Mouse (Mus musculus) urinary bladder, adult 2 months (tissue): ENCODE data around the gene Pkmyt1. TPM values are rescaled to one million over a fixed set of nuclear protein-coding genes. Genes with fewer than 3 reads are reported as not detected.
"Not testable (repeated sequence)": the region's sequence is repeated elsewhere in the genome, so short reads cannot be mapped to it uniquely, and the experiment has no call there.

ENCODE experiments used
- DNase-seq: peaks from one replicate; pipeline ENCODE4 v3.0.0; 2022; ENCODE audit warnings: low spot score
- polyA plus RNA-seq: library from polyadenylated mRNA; depleted of rRNA; stranded (reverse); fragments of >200 nt; gene quantifications from 2 replicates; pipeline ENCODE4 v1.2.3, GENCODE M21; 2012

Pkmyt1 gene
- polyA plus RNA-seq, 1 experiment, result 15.3 TPM

DNA sequence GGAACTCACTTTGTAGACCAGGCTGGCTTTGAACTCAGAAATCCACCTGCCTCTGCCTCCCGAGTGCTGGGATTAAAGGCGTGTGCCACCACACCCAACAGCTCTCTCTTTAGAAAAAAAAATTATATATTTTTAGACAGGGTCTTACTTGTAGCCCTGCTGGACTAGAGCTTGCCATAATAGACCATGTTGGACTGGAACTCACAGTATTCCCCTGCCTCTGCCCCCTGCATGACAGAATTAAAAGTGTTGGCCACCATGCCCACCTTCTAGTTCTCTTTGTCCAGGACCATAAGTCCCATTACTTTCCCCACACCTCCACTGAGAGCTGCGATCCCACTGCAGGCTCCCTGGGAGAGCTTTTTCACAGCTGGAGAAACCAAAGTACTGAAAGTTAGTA, 21.3 kb downstream of the Pkmyt1 start:
- no peak for DNase-seq

DNA sequence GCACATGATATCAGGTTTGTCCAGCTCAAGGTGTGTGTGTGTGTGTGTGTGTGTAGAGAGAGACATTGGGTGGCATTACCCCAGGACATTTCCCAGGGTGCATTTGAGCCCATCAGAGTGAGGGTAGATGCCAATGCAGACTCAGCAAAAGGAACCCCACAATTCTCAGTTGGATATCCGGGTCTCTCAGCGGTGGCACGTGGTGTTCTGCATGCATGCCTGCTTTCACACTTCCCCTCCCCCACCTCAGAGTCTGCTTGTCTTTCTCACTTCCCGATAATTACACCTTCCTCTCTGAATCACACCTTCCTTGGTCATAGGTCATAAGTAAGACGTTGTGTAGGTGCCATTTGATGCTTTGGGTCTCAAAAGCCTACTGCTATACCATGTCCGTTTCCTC, 21.9 kb downstream of the Pkmyt1 start:
- DNase-seq, result no peak

DNA sequence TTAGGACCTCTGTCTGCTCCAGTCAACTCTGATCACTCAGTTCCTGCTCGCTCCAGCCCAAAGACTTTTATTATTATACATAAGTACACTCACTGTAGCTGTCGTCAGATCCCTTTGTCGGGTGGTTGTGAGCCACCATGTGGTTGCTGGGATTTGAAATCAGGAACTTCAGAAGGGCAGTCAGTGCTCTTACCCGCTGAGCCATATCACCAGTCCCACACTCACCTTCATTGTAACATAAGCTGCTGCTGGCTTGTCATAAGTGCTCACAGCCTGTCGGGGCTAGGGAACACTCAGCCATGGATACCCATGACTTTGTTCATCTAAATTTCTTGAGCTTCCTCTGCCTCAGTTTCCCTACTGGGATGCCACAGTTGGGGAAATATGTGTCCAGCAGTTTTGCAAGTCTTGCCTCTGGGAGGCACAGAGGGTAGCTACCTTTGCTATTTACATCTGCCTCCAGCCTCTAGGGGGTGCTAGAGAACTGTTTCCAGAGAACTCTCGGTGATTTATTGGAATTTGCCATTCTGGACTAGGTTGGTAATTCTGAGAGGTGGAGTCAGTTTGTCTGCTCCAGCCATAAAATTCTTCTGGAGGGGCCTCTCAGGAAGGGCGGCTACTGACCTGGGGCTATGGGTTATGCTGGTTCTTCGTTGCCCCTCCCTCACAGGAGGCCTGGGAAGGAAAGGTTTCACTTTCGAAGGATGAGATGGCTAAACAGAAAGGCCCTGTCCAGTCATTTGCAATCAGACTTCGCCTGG, 22.7 kb downstream of the Pkmyt1 start:
- DNase-seq, result no peak

- DNase-seq, result no peak
These were observed 23.5 kb downstream of the Pkmyt1 start for GRCm38 (mm10) chr17:23749400-23750191.

DNA sequence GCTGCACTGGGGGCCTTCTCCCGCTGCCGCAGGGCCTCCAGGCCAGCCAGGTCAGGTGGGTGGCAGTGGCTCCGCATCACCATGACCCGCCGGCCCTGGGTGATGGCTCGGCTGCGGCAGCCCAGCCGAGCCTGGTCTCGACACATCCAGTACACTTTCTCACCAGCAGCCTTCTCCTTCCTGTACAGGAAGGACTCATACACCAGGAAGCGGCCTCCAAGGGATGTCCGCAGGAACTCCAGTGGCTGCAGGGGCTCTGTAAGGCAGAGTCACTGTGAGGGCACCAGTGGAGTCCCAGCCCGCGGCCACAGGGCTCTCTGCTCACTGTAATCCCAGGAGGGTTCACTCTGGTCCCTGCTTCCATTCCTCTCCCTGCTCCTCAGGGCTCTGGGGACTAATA, 29.6 kb downstream of the Pkmyt1 start:
- no peak for DNase-seq

- DNase-seq, result no peak
These were observed 31.4 kb downstream of the Pkmyt1 start for GRCm38 (mm10) chr17:23757581-23757980.

GRCm38 (mm10) chr17:23758801-23759200, 32.7 kb downstream of the Pkmyt1 start:
- no peak for DNase-seq

GRCm38 (mm10) chr17:23760231-23760630, 34.1 kb downstream of the Pkmyt1 start:
- DNase-seq, result no peak

DNA sequence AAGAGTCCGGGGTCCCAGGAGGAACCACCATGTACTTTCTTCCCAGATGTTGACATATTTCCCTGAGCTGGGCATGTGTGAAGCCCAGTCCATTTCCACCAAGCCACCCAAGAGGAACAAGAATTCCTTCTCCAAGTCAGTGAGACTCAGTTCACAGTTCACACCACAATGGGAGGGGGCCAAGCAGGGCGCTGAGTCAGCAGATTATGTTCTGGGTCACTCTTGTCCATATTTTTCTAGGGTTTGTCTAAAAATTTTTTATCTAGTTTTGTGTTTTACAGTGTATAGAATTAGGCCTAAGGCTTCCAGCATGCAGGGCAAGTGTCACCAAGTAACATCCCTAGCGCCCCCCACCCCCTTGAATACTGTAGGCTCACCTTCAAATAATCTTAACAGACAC, 35.0 kb downstream of the Pkmyt1 start:
- no peak for DNase-seq

GRCm38 (mm10) chr17:23762976-23763375, 36.8 kb downstream of the Pkmyt1 start:
- DNase-seq, result no peak

DNA sequence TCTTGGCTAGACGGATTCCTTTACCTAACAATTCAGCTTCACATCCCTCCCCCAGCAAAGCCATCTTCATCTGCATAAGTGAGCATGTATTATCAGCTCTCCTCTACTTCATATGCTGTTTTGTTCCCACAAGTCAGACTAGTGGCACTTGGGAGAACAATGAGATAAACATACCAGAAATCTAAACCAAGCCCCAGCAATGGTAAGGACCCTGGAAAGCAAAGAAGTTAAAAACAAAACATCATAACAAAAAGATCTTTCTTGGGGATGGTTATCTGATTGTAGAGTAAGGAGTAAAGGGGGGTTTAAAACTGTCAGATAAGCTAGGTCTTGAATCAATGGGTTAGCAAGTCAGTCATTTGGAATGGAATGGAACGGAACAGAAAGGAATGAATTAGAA, 44.4 kb downstream of the Pkmyt1 start:
- DNase-seq, result no peak

GRCm38 (mm10) chr17:23770896-23771283, 44.8 kb downstream of the Pkmyt1 start:
- DNase-seq, result no peak

DNA sequence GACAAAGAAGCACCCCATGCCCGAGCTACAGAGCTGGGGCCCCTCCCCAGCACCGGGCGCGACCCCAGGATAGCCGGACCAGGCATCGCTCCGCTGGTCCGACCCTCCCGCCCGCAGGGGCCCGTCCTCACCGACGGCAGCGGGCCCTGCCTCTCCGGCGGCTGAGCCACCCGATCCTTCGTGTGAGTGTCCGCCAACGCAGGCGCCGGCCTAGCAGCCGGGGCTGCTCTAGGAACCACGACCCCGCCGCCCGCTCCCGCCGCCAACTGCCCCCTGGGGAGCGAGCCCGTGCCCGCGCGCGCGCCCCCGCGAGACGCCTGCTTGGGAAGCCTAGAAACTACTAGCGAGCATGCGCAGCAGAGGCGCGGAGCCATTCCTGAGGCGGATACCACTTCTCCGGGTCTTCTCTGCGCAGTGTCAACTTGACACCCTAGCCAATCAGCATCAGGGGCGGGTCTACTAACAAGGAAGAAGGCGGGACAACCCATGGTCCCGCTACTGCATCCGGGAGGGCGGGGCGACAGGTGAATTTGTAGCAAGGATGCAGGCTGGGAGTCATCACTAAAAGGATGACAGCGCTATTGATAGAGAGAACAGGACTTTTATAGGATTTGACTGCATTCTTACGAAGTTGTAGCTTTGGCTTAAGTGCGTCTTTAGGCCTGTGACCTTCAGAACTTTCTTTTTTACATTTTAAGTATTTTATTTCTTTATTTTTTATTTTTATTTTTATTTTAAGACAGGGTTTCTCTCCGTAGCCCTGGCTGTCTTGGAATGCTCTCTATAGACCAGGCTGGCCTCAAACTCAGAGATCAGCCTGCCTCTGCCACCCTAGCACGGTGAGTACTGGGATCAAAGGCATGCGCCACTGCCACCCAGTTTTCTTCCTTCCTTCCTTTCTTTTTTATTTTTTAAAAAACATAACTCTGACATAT, 45.4 kb downstream of the Pkmyt1 start, which contains the start of gene Flywch1:
TSS of gene Flywch1 (minus strand) at position 319 of the 935 bp plus-strand sequence.
- DNase-seq, result peak; percentile 93

DNA sequence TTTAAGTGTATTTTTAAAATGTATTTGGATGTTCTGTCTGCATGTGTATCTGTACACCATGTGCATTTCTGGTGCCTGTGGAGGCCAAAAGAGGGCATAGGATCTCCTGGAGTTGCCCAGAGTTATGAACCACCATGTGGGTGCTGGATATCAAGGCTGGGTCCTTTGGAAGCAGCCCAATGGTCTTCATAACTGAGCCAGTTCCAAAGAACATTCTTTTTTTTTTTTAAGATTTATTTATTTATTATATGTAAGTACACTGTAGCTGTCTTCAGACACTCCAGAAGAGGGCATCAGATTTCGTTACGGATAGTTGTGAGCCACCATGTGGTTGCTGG, 46.1 kb downstream of the Pkmyt1 start:
- DNase-seq, result not testable (repeated sequence)

DNA sequence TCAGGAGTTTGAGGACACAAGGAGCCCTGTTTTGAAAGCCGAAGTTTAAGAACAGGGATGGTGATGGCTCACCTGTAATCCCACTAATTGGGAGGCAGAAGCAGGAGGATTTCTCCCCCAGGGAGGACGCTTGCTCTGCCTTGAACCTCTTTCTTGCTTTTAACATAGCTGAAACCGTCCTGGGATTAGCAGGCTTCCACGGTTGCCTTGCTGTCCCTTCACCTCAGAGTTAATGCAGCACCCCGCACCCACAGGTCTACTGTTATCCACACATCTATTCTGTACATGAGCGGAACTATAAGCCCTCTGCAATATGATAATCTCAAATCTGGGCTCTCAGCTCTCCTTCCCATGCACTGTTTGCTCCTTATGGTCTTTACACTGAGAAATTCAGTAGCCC, 47.5 kb downstream of the Pkmyt1 start:
- no peak for DNase-seq

DNA sequence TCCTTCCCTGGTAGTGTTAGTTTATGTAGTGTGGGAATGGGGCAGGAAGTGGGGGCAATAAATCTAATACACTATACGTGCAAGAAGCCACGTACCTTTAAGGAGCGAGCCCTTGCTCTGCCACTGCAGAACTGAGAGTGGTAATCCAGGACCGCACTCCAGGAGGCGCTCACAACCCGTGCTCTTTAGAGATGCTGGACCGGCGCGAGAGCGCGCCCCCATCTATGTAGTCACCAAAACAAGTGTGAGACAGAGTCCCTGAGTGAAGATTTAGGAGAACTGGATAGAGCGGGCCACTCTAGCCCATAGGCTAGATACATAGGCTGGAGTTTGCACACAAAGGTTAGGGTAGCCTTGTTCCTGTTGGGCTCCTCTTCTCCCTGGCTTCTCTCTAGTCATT, 48.0 kb downstream of the Pkmyt1 start:
- DNase-seq, result peak; percentile 64

DNA sequence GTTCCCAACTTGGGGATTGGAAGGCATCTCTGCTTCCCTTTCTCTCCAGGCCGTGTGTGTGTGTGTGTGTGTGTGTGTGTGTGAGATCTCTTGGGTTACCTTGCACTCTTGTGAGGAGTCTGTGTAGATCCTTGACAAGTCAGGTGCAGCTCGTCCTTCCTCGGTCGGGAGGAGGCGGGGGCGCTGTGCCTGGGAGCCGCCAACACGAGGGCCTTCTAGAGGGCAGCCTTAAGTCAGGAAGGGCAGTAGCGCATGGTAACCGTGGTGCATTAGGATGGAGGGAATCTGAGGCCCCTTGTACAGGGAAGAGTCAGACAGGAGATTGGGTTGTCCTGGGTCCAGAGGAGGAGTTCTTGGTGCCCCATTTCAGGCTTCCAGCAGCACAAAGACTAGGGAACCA, 50.1 kb downstream of the Pkmyt1 start:
- no peak for DNase-seq

DNA sequence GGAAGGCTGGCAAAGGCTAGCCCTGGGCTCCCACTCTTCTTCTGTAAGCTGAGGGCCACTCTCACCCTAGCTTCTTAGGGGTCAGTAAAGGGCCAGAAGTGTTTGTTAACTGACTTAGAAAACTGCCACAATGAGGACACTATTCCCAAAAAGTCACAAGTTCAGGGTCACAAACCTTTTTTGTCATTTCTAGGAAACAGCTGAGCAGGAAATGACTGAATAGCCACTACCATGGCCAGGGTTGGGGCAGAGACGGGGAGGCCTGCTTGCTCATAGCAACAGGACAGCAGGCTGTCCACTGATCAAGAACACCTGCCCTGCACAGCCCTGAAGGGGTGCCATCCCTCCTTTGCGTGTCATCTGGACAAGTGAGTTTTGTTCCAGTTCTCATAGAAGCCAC, 51.0 kb downstream of the Pkmyt1 start:
- no peak for DNase-seq

DNA sequence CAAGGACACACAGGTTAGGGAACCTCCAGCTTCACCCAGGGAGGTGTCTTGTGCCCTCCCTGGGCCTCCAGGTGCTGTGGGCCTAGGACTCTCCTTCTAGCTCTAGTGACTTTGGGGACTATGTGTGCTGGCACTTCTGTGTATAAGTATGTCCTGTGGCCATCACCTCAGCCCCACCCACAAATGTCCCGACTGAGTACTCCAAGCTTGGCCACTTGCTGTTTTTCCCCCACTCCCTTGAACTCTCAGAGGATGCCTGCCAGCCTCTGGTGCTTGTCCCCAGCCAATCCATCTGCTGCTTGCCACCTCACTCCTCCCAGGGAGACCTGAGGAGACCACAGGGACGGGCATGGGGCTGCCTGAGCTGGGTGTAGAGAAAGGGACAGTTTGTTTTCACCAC, 52.3 kb downstream of the Pkmyt1 start:
- DNase-seq, result no peak

- no peak for DNase-seq
These were observed 57.2 kb downstream of the Pkmyt1 start for GRCm38 (mm10) chr17:23783352-23783751.

GRCm38 (mm10) chr17:23785561-23786471, 59.7 kb downstream of the Pkmyt1 start, which contains the start of gene Flywch2:
Gene Flywch2 (minus strand): TSS chr17:23786081.
- DNase-seq, result peak; percentile 47
